Mouse (Mus musculus) embryonic facial prominence, embryonic 11.5 days (tissue): ENCODE data around the gene Retnlb. TPM values are rescaled to one million over a fixed set of nuclear protein-coding genes. Genes with fewer than 3 reads are reported as not detected.

Experiments
- polyA plus RNA-seq: library from polyadenylated mRNA; unstranded; fragments of >200 nt; fragmentation: Nextera tagmentation; extraction: Ambion mirVana; gene quantifications from 2 replicates; pipeline ENCODE4 v1.2.1, GENCODE M21; 2014

The Retnlb gene
- polyA plus RNA-seq, 1 experiment from 2014 or later = not detected

Other genes with a start within 250 kb of the Retnlb start
- gene Trat1, start 44.8 kb upstream of the Retnlb start, polyA plus RNA-seq = not detected in 2 replicates
- gene Retnla, start 25.7 kb downstream of the Retnlb start, polyA plus RNA-seq = not detected in 2 replicates
- not detected in 2 replicates for gene Retnlg, start 55.8 kb downstream of the Retnlb start, polyA plus RNA-seq
- gene Dzip3, start 177.3 kb downstream of the Retnlb start, polyA plus RNA-seq = 50.5 and 61.0 TPM in 2 replicates
- 53.4 and 65.8 TPM in 2 replicates for gene Cip2a, start 177.3 kb downstream of the Retnlb start, polyA plus RNA-seq
- not detected in 2 replicates for gene Myh15, start 240.6 kb downstream of the Retnlb start, polyA plus RNA-seq